Mouse (Mus musculus) embryonic facial prominence, embryonic 11.5 days (tissue): Measurements from ENCODE around the gene Ephb3. TPM values are rescaled to one million over a fixed set of nuclear protein-coding genes. Genes with fewer than 3 reads are reported as not detected.
A peak's percentile ranks its signal among the peaks of the same experiment; 100 is the strongest.
"Not testable (repeated sequence)": the region's sequence is repeated elsewhere in the genome, so short reads cannot be mapped to it uniquely, and the experiment has no call there.

Source experiments
- ATAC-seq: fragments of 200-750 bp; cut with Nextera tagmentation; replicated peaks from 2 replicates; pipeline ENCODE4 v1.8.0; 2017; ENCODE audit warnings: low read depth; ENCODE audit not compliant: insufficient number of reproducible peaks, low FRiP score, low TSS enrichment
- DNase-seq: peaks from one replicate; pipeline ENCODE4 v3.0.0-alpha.2; 2015; ENCODE audit warnings: low spot score
- H3K27ac ChIP-seq: fragments of 300-500 bp; sonication (generic); replicated peaks from 2 replicates; pipeline ENCODE4 v1.5.1; 2014; ENCODE audit warnings: mild to moderate bottlenecking, low read depth, low read length, control low read depth
- H3K27me3 ChIP-seq: fragments of 300-500 bp; sonication (generic); 2 replicates; pipeline ENCODE4 v1.6.1; 2014; ENCODE audit warnings: mild to moderate bottlenecking, low read length, moderate library complexity, mixed read lengths; ENCODE audit not compliant: control insufficient read depth, insufficient read depth
- H3K36me3 ChIP-seq: fragments of 300-500 bp; sonication (generic); replicated peaks from 2 replicates; pipeline ENCODE4 v1.6.1; 2014; ENCODE audit warnings: low read depth, mild to moderate bottlenecking, low read length, moderate library complexity, mixed read lengths; ENCODE audit not compliant: control insufficient read depth, insufficient read depth
- H3K4me1 ChIP-seq: fragments of 300-500 bp; sonication (generic); 2 replicates; pipeline ENCODE4 v1.6.1; 2014; ENCODE audit warnings: low read length, mixed read lengths; ENCODE audit not compliant: control insufficient read depth, insufficient read depth
- H3K4me2 ChIP-seq: fragments of 300-500 bp; sonication (generic); 2 replicates; pipeline ENCODE4 v1.6.1; 2014; ENCODE audit warnings: low read depth, mild to moderate bottlenecking, control low read depth, low read length, moderate library complexity
- H3K4me3 ChIP-seq: fragments of 300-500 bp; sonication (generic); 2 replicates; pipeline ENCODE4 v1.5.1; 2014; ENCODE audit warnings: low read depth, low read length, control low read depth
- H3K9ac ChIP-seq: fragments of 300-500 bp; sonication (generic); replicated peaks from 2 replicates; pipeline ENCODE4 v1.6.1; 2014; ENCODE audit warnings: mild to moderate bottlenecking, control low read depth, low read length
- H3K9me3 ChIP-seq: fragments of 300-500 bp; sonication (generic); replicated peaks from 2 replicates; pipeline ENCODE4 v1.6.1; 2016; ENCODE audit warnings: mild to moderate bottlenecking, low read length, inconsistent platforms, mixed read lengths; ENCODE audit not compliant: control insufficient read depth
- WGBS: fragments of 180-500 bp; shearing (Covaris S2); extraction: QIAGEN DNeasy Blood & Tissue Kit; methylation state at CpG from one replicate; pipeline ENCODE4 v1.1.7; 2014; 5-methylcytosine and 5-hydroxymethylcytosine counted together
- polyA plus RNA-seq: library from polyadenylated mRNA; unstranded; fragments of >200 nt; fragmentation: Nextera tagmentation; extraction: Ambion mirVana; gene quantifications from 2 replicates; pipeline ENCODE4 v1.2.1, GENCODE M21; 2014

Ephb3 gene
- 22.2 and 24.8 TPM in 2 replicates for polyA plus RNA-seq

DNA sequence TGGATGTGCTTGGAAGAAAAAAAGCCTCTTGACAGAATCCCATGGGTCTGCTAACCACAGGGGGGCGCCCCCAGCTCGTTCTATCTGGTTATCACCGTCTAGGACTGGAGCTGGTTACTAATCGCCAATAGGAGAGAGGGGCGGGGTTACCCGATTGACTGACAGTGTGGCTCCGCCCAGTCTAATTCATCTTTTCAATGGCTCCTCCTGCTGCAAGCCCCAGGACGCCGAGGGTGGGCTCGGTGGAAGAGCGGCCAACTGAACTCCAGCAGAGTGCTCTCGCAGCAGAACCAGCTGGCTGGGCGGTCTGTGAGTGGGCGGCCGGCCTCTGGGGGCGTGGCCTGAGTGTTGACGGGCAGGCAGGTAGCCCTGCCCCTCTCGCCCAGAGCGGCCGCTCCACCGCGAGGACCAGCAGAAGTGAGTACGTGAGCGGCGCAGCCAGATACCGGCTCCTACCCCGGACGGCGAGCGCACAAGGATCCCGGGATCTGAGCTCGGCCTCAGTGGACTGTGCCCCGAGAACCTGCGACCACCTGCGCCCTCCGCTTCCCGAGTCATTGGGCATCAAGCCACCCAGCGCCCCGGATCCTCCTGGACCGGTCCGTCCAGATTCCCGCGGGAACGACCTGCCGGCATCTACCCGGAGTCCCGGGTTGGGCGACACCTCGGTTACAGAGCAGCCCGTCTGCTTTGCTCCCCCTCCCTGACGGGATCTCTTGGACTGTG, at the start of gene Ephb3:
Ephb3 (plus strand) TSS at position 389 of the 726 bp plus-strand sequence.
- WGBS, result under 1% methylated on average over 47 of the region's 51 CpGs
- H3K4me3 ChIP-seq, result peak within 1 kb of the TSS; percentile 96
- H3K4me1 ChIP-seq, result peaks cover 9% of the 10 kb centered on the region

DNA sequence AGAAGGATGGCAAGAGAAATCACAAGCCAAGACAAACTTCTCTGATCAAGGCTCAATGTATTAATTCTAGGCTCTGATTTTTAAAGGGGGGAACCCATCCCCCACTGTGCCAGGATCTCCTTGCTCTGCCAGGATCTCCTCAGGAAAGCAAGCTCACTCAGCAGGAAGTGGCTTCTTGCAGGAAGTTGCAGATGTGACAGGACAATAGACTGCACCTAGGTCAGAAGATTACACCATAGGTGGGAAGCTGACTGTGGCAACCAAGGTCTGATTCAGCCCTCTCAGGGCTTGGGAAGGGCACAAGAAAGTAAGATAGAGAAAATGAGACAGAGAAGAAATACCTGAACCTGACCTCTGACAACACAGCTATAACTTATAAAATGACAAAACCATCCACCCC, 48.3 kb upstream of the Ephb3 start:
- not testable (repeated sequence) for H3K36me3 ChIP-seq, H3K4me1 ChIP-seq, H3K9ac ChIP-seq, H3K4me2 ChIP-seq, H3K9me3 ChIP-seq, H3K4me3 ChIP-seq, H3K27ac ChIP-seq, H3K27me3 ChIP-seq, ATAC-seq, DNase-seq

More for the DNA sequence above, at the start of gene Ephb3:
- H3K27ac ChIP-seq, result peak within 1 kb of the TSS; percentile 78
- DNase-seq (peak; percentile 100), ATAC-seq (peak; percentile 98)
- H3K36me3 ChIP-seq, result no peaks in the 10 kb centered on the region
- H3K4me2 ChIP-seq, result peak within 1 kb of the TSS; percentile 77
- peak within 1 kb of the TSS; percentile 96 for H3K9ac ChIP-seq
- H3K9me3 ChIP-seq, result no peaks in the 10 kb centered on the region
- H3K27me3 ChIP-seq, result no peaks in the 10 kb centered on the region

DNA sequence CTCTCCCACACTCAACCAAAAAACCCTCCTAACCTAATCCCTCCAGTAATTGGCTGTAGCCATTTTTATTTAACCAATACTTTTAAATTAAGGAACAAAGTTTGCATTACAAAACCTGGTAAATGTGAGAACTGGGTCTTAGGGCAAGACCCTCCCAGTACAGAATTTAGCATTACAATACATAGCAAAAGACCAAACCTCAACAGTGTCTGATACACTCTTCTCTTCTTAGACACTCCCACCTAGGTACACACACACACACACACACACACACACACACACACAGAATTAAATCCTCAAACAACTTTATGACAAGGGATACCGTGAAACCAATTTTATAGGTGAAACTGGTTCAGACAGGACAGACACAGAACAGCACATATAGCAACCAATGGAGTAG, 45.3 kb upstream of the Ephb3 start:
- not testable (repeated sequence) for H3K4me3 ChIP-seq, H3K27ac ChIP-seq, DNase-seq, ATAC-seq, H3K9ac ChIP-seq, H3K4me2 ChIP-seq, H3K36me3 ChIP-seq, H3K4me1 ChIP-seq, H3K27me3 ChIP-seq, H3K9me3 ChIP-seq
- WGBS, result 77% methylated on average over 1 of the region's 1 CpGs

DNA sequence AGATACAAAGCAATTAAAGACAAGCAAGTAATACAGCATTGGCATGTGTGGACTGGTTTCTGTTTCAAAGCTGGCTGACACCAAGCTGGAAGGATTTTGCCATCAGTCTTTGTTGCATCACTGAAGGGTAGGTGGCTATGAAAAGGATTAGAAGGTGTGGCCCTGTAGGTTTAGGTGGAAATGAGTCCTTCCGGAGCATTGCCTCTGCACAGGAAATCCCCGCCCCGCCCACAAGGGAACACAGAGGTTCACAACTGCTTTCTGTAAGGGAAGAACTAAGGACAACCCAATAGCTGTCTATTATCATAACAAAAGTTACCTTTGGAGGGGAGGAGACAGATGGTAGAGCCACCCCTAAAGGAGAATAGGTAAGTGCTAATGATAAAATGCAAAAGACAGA, 41.1 kb upstream of the Ephb3 start:
- not testable (repeated sequence) for H3K9ac ChIP-seq, H3K4me2 ChIP-seq, H3K9me3 ChIP-seq, H3K27ac ChIP-seq, H3K4me1 ChIP-seq, H3K4me3 ChIP-seq, ATAC-seq, H3K36me3 ChIP-seq, DNase-seq, H3K27me3 ChIP-seq
- WGBS, result 88% methylated on average over 3 of the region's 3 CpGs

DNA sequence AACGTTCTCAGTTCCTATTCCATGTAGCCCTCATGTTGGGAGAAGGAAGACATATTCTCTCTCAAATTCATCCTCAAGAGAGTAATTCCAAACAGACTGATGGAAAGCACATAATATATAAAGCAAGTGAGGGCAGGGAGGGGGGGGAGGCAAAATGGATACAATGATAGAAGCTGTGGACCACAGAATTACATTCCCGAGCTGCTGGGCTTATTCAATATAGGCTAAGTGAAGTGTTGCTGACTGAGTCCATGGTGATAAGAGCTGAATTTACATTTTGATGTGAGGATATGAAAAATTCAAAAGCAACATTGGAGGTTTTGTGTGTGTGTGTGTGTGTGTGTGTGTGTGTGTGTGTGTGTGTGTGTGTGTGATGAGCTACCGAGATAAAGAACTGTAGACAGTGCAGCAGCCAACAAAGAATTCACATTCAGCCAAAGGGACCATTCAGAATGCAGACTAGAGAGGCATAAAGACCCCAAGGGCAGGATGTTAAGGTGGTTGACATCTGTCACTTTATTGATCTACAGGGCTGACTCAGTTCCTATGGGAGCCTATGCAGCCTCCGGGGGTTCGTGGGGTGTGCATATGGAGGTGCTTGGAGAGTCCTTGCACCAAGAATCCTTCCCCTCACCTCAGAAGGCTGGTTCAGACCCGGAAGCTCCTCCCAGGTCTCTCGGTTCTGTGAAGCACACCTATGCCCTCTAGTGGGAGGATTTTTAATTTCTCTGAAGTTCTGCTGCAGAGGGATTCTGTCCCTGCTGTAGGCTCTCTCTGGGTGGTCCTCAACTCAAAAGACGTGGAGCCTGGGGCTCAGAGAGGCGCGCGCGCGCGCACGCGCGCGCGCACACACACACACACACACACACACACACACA, 39.0 kb upstream of the Ephb3 start:
- DNase-seq, H3K27me3 ChIP-seq: not testable (repeated sequence)

DNA sequence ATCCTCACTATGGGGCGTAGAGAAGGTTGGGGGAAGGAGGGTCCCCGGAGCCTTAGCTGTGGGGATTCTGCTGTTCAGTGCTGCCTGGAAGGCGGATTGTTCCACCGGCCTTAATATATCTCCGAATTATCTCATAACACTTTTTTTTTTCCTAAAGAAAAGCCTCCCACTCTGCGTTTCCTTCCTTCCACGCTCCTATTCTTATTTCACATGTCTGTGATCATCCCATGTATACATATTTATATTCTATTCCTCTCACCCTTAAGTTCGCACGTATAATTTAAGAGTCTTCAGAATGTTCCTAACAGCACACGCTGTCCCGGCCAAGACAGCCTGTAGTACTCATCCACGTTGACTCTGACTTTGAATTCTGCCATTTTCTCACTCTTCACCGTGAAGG, 35.8 kb upstream of the Ephb3 start:
- 90% methylated on average over 13 of the region's 13 CpGs for WGBS
- Histone ChIP-seq H3K27ac (no peak overlapping the region), H3K4me1 (no peaks in the 10 kb centered on the region), H3K27me3 (no peaks in the 10 kb centered on the region), H3K9ac (no peak overlapping the region), H3K9me3 (no peaks in the 10 kb centered on the region; the same call in 1 of the 2 replicates), H3K36me3 (no peaks in the 10 kb centered on the region), H3K4me2 (no peak overlapping the region), H3K4me3 (no peak overlapping the region)
- no peak for ATAC-seq
- DNase-seq, result no peak

More for the DNA sequence above, 39.0 kb upstream of the Ephb3 start:
- not testable (repeated sequence) for H3K9ac ChIP-seq, H3K36me3 ChIP-seq, H3K4me2 ChIP-seq, H3K4me3 ChIP-seq, H3K4me1 ChIP-seq, H3K9me3 ChIP-seq, H3K27ac ChIP-seq
- peak; percentile 72; the same call in 1 of the 2 replicates for ATAC-seq
- WGBS, result 16% methylated on average over 17 of the region's 19 CpGs

DNA sequence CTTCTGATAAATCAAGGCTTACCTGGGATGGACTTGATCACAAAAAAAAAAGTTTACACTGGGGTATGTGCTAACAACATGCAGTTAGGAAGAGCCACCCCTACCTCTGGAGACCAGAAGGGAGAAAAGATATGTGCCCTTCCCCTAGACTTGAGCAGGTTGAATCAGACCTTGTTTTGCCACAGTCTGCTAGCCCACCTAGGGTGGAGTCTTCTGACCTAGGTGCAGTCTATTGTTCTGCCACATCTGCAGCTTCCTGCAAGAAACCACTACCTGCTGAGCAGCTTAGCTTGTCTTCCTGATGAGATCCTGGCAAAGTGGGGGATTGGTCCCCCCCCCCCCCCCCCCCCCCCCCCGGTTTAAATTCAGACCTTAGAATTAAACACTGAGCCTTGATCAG, 29.3 kb upstream of the Ephb3 start:
- no peaks in the 10 kb centered on the region for H3K4me1 ChIP-seq
- H3K9ac ChIP-seq, result no peak overlapping the region
- no peaks in the 10 kb centered on the region for H3K36me3 ChIP-seq
- DNase-seq (no peak), ATAC-seq (no peak)
- 0% methylated on average over 1 of the region's 1 CpGs for WGBS
- H3K9me3 ChIP-seq, result no peaks in the 10 kb centered on the region; the same call in 1 of the 2 replicates
- H3K27ac ChIP-seq, result no peak overlapping the region
- H3K4me3 ChIP-seq, result no peak overlapping the region
- H3K4me2 ChIP-seq, result no peak overlapping the region
- H3K27me3 ChIP-seq, result no peaks in the 10 kb centered on the region

DNA sequence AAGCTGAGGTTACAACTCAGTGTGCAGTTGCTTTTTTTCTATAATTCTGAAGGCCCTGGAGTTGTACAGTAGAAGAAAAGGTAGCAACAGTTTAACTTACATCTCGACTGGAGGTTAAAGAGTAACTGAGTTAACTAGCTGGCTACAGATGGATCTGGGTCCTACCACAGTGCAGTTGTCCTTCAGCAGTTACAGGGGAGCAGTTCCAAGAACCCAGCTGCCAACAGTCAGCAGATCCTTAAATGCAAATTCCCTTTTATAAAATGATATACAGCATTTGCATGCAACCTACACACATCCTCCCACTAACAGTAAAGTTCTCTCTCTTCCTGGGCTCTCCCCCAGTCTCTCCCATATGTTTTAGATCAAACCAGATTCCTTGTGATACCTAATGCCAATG, 22.4 kb upstream of the Ephb3 start:
- Histone ChIP-seq H3K4me1 (no peaks in the 10 kb centered on the region), H3K9me3 (no peaks in the 10 kb centered on the region), H3K4me3 (no peak overlapping the region), H3K36me3 (no peaks in the 10 kb centered on the region), H3K27ac (no peak overlapping the region), H3K27me3 (no peaks in the 10 kb centered on the region), H3K4me2 (no peak overlapping the region), H3K9ac (no peak overlapping the region)
- no peak for ATAC-seq
- no peak for DNase-seq
- 77% methylated on average over 1 of the region's 1 CpGs for WGBS
